Mouse (Mus musculus) layer of hippocampus, adult 2 months (tissue): ENCODE results near the gene Abi3bp. TPM values are rescaled to one million over a fixed set of nuclear protein-coding genes. Genes with fewer than 3 reads are reported as not detected.

ENCODE experiments used
- DNase-seq, 2 experiments: peaks; one replicate each; pipeline ENCODE4 v3.0.0; 2022; ENCODE audit warnings: low spot score in 2 of 2
- H3K27ac ChIP-seq: fragments of 200-600 bp; 2 replicates; pipeline ENCODE4 v1.8.1; 2022
- H3K4me3 ChIP-seq: fragments of 200-600 bp; 2 replicates; pipeline ENCODE4 v1.8.1; 2022; ENCODE audit warnings: mild to moderate bottlenecking
- CTCF ChIP-seq: fragments of 200-600 bp; conservative IDR thresholded peaks from 2 replicates; pipeline ENCODE4 v1.8.1; 2022; ENCODE audit warnings: antibody characterized with exemption, mild to moderate bottlenecking, moderate library complexity
- total RNA-seq, 2 experiments: library from RNA; stranded (reverse); gene quantifications; 2 replicates each; pipeline ENCODE4 v1.2.3; 2021

The Abi3bp gene
- total RNA-seq, 2 experiments from 2014 or later = 0.95 to 0.96 TPM

GRCm38 (mm10) chr16:56722357-56722756 is 244.7 kb downstream of the Abi3bp start:
- DNase-seq = no peak
- Histone ChIP-seq H3K27ac (no peak overlapping the region), H3K4me3 (no peak overlapping the region)
- TF ChIP-seq CTCF = no peak

GRCm38 (mm10) chr16:56724927-56725326 is 247.2 kb downstream of the Abi3bp start:
- Histone ChIP-seq H3K4me3 (no peak overlapping the region), H3K27ac (no peak overlapping the region)
- no peak for DNase-seq
- no peak for TF ChIP-seq CTCF

GRCm38 (mm10) chr16:56729060-56729459 is 251.4 kb downstream of the Abi3bp start:
- DNase-seq = no peak
- no peak for TF ChIP-seq CTCF
- Histone ChIP-seq H3K4me3 (no peak overlapping the region), H3K27ac (no peak overlapping the region)

Other genes with a start within 250 kb of the Abi3bp start
- gene Tfg, start 239.6 kb downstream of the Abi3bp start, total RNA-seq = 10 to 100 TPM; 54.2 to 55.3 TPM